Mouse (Mus musculus) forebrain, embryonic 10.5 days (tissue): ENCODE measurements around the gene Gnl2. TPM values are rescaled to one million over a fixed set of nuclear protein-coding genes. Genes with fewer than 3 reads are reported as not detected.

Experiments
- DNase-seq: peaks from one replicate; pipeline ENCODE4 v3.0.0-alpha.2; 2017; ENCODE audit warnings: low spot score; ENCODE audit errors: extremely low spot score
- H3K27ac ChIP-seq: fragments of 300-500 bp; sonication (generic); 2 replicates; pipeline ENCODE4 v1.5.1; 2016; ENCODE audit warnings: mild to moderate bottlenecking
- H3K27me3 ChIP-seq: fragments of 300-500 bp; sonication (generic); 2 replicates; pipeline ENCODE4 v1.6.1; 2016; ENCODE audit warnings: mild to moderate bottlenecking; ENCODE audit not compliant: poor library complexity, severe bottlenecking
- H3K36me3 ChIP-seq: fragments of 300-500 bp; sonication (generic); replicated peaks from 2 replicates; pipeline ENCODE4 v1.6.1; 2016; ENCODE audit warnings: mild to moderate bottlenecking, moderate library complexity
- H3K4me1 ChIP-seq: fragments of 300-500 bp; sonication (generic); 2 replicates; pipeline ENCODE4 v1.6.1; 2016
- H3K4me3 ChIP-seq: fragments of 300-500 bp; sonication (generic); 2 replicates; pipeline ENCODE4 v1.5.1; 2016; ENCODE audit warnings: mild to moderate bottlenecking, moderate library complexity
- H3K9me3 ChIP-seq: fragments of 300-500 bp; sonication (generic); 2 replicates; pipeline ENCODE4 v1.6.1; 2016; ENCODE audit warnings: mild to moderate bottlenecking, moderate library complexity
- WGBS: fragments of 180-500 bp; shearing (Covaris S2); methylation state at CpG from one replicate; pipeline ENCODE4 v1.1.7; 2016; 5-methylcytosine and 5-hydroxymethylcytosine counted together
- polyA plus RNA-seq: library from polyadenylated mRNA; unstranded; fragments of >200 nt; fragmentation: Nextera tagmentation; extraction: Ambion mirVana; gene quantifications from 2 replicates; pipeline ENCODE4 v1.2.1, GENCODE M21; 2016

Gnl2 gene
- polyA plus RNA-seq, 1 experiment from 2014 or later = 99.7 TPM

DNA sequence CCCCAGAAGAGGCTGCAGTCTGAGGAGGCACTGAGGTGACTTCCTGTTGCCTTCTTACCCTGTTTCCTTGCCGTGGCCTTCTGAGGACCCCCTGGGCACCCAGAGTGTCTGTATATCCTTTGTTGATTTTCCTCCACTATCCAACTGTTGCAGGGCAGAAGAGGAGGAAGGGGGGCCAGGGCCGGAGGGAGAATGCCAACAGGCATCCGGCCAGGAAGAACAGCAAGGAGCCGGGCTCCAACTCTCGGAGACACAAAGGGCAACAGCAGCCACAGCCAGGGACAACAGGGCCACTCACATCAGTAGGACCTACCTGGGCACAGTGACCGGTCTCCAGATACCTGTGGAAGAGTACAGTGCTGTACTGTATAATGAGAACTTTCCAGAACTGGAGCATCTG is 8.2 kb upstream of the Gnl2 start:
- no peak for DNase-seq
- Histone ChIP-seq H3K27me3 (peaks cover 49% of the 10 kb centered on the region), H3K36me3 (peaks cover 46% of the 10 kb centered on the region), H3K27ac (0 out of 2 replicates have a peak overlapping the region, but pooled peaks have one; percentile 11), H3K9me3 (no peaks in the 10 kb centered on the region), H3K4me1 (0 out of 2 replicates have a peak, but pooled peaks cover 10% of the 10 kb centered on the region), H3K4me3 (no peak overlapping the region)
- WGBS = 73% methylated on average over 6 of the region's 6 CpGs

DNA sequence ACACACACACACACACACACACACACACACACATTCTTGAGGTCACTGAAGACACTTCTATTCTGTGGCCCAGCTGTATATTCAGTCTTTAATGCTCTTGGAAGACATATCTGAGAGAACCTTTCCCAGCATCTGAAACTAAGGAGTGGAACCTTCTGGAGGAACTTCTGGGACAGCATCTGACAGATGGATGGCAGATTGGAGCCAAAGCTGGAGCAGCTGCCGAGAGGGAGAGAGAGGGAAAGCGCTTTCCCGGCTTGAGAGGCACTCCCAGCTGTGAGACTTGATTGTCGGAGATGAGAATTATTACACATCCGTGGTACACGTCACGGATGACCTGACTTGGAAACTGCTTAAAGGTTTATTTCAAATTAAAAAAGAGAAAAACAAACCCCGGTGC is 7.7 kb upstream of the Gnl2 start:
- Histone ChIP-seq H3K9me3 (no peaks in the 10 kb centered on the region), H3K27me3 (peaks cover 46% of the 10 kb centered on the region), H3K27ac (no peak overlapping the region), H3K4me1 (0 out of 2 replicates have a peak, but pooled peaks cover 10% of the 10 kb centered on the region), H3K36me3 (peaks cover 41% of the 10 kb centered on the region), H3K4me3 (no peak overlapping the region)
- 86% methylated on average over 8 of the region's 8 CpGs for WGBS
- DNase-seq = no peak

DNA sequence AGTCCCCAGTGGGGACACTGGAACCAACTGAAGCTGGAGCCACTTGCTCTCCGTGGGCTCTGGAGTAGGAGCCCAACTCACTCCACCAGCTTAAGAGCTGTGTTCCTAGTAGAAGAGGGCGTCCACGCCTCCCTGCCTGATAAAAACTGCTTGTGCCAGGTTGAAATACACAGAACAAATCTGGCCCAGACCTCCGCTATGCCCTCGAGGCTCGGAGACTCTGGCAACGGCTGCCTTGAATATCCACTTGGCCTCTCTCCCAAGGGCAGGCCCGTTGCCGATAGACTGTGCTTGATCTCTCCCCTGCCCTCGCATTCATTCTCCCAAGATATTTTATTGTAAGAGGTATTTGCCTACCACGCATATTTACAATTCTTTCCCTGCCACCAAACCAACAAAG is 1.0 kb downstream of the Gnl2 start:
- no peak overlapping the region for H3K27ac ChIP-seq
- no peak overlapping the region for H3K4me3 ChIP-seq
- H3K9me3 ChIP-seq = no peaks in the 10 kb centered on the region
- peaks cover 4% of the 10 kb centered on the region; the same call in 1 of the 2 replicates for H3K27me3 ChIP-seq
- WGBS = 82% methylated on average over 11 of the region's 11 CpGs
- peaks cover 7% of the 10 kb centered on the region; the same call in 1 of the 2 replicates for H3K4me1 ChIP-seq
- no peak for DNase-seq
- H3K36me3 ChIP-seq = no peaks in the 10 kb centered on the region

DNA sequence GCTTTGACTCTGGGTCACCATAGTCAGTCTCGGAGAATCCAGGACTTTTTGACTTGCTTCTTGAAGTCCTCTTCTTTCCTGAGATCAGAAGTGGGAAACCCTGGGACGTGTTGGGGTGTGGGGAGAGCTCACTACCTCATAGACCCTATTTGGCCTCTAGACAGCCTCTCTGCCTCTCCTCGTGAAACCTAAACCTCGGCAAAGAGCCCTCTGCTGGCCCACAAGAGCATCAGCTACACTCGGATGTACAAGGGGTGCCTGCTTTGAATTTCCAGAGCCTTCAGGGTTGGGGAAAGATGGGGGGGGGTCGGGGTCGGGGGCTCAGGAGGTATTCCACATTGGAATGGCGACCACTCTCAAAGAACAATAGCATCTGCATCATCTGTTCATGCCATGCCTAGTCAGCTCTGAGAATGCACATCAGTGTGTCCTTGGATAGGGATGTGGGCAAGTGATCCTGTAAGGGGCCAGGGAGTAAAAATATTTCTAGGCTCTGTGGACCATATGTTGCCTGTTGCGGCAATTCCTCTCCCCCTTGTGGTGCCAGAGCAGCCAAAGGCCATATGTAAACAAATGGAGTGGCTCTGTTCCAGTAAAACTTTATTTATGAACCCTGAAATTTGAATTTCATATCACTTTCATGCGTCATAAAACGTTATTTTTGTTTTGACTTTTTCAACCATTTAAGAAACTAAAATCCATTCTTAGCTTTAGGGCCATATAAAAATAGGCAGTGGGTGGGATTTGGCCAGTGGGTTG is 4.6 kb downstream of the Gnl2 start:
- Histone ChIP-seq H3K4me3 (no peak overlapping the region), H3K9me3 (no peaks in the 10 kb centered on the region), H3K27me3 (peaks cover 8% of the 10 kb centered on the region), H3K27ac (no peak overlapping the region), H3K36me3 (no peaks in the 10 kb centered on the region), H3K4me1 (peaks cover 7% of the 10 kb centered on the region; the same call in 1 of the 2 replicates)
- WGBS = 37% methylated on average over 11 of the region's 11 CpGs
- DNase-seq = no peak

GRCm38 (mm10) chr4:125029891-125030614 is 13.7 kb downstream of the Gnl2 start:
- under 1% methylated on average over 50 of the region's 50 CpGs for WGBS

DNA sequence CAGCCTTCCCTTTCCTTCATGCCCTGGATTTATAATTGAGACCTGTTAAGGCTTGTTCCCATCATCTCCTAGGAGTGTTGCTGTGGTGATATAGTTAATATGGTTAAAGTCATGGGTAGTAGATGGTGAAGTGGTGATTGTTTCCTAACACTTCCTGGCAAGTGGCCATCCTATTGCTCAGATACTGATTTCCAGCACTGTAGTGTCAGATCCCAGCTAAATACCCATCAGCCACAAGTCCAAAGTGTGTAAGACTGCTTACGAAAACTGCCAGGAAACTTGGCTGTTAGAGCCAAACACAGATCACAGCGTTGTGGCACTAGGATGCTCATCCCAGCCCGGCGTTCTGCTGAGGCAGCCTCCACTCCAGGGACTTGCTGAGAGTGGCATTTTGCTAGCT is 18.0 kb downstream of the Gnl2 start:
- H3K27me3 ChIP-seq = no peaks in the 10 kb centered on the region
- H3K9me3 ChIP-seq = no peaks in the 10 kb centered on the region
- no peak for DNase-seq
- H3K36me3 ChIP-seq = peaks cover 79% of the 10 kb centered on the region
- no peak overlapping the region for H3K4me3 ChIP-seq
- peaks cover 19% of the 10 kb centered on the region for H3K4me1 ChIP-seq
- no peak overlapping the region for H3K27ac ChIP-seq
- 94% methylated on average over 4 of the region's 4 CpGs for WGBS

More at GRCm38 (mm10) chr4:125029891-125030614, 13.7 kb downstream of the Gnl2 start:
- Histone ChIP-seq H3K36me3 (peaks cover 37% of the 10 kb centered on the region), H3K9me3 (no peaks in the 10 kb centered on the region), H3K4me3 (peak overlapping the region; percentile 90), H3K27me3 (peaks cover 5% of the 10 kb centered on the region; the same call in 1 of the 2 replicates), H3K27ac (peak overlapping the region; percentile 88), H3K4me1 (peaks cover 21% of the 10 kb centered on the region)
- peak; percentile 97 for DNase-seq

- Histone ChIP-seq H3K27me3 (no peaks in the 10 kb centered on the region), H3K36me3 (peaks cover 99% of the 10 kb centered on the region), H3K9me3 (no peaks in the 10 kb centered on the region), H3K4me1 (no peaks in the 10 kb centered on the region), H3K4me3 (no peak overlapping the region), H3K27ac (no peak overlapping the region)
- DNase-seq = no peak
- 91% methylated on average over 7 of the region's 7 CpGs for WGBS
Measured at GRCm38 (mm10) chr4:125044454-125044853, 28.1 kb downstream of the Gnl2 start.

DNA sequence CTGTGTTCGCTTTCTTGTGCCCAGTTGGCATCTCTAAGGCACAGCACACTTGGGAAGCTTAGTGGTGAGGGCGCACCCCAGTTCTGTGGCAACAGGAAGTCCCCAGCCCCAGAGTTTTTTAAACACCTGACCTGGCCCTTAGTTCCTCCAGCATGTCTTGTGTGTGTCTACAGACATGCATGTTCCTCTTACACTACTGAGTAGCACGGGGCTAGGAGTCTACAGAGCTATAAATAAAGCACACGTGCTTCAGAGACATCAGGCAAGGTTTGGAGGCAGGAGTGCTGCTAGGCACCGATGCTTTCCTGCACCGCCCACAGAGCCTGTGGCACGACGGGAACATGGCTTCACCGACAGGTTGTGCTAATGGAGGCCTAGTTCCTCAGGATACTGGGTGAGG is 39.0 kb downstream of the Gnl2 start:
- 93% methylated on average over 9 of the region's 9 CpGs for WGBS
- no peak for DNase-seq
- H3K4me1 ChIP-seq = peaks cover 30% of the 10 kb centered on the region
- no peaks in the 10 kb centered on the region for H3K9me3 ChIP-seq
- H3K4me3 ChIP-seq = no peak overlapping the region
- no peak overlapping the region for H3K27ac ChIP-seq
- H3K27me3 ChIP-seq = no peaks in the 10 kb centered on the region
- peaks cover 59% of the 10 kb centered on the region for H3K36me3 ChIP-seq

- H3K36me3 ChIP-seq = peaks cover 49% of the 10 kb centered on the region
- H3K27me3 ChIP-seq = no peaks in the 10 kb centered on the region
- 69% methylated on average over 4 of the region's 4 CpGs for whole genome bisulfite sequencing
- DNase-seq = no peak
- no peaks in the 10 kb centered on the region for H3K9me3 ChIP-seq
- peaks cover 30% of the 10 kb centered on the region for H3K4me1 ChIP-seq
- H3K4me3 ChIP-seq = no peak overlapping the region
- no peak overlapping the region for H3K27ac ChIP-seq
Measured at GRCm38 (mm10) chr4:125056476-125056875, 40.1 kb downstream of the Gnl2 start.

GRCm38 (mm10) chr4:125057273-125057672 is 40.9 kb downstream of the Gnl2 start:
- no peaks in the 10 kb centered on the region for H3K27me3 ChIP-seq
- H3K27ac ChIP-seq = 0 out of 2 replicates have a peak overlapping the region, but pooled peaks have one; percentile 1
- WGBS = 57% methylated on average over 3 of the region's 3 CpGs
- peaks cover 41% of the 10 kb centered on the region for H3K36me3 ChIP-seq
- peaks cover 30% of the 10 kb centered on the region for H3K4me1 ChIP-seq
- no peak for DNase-seq
- H3K4me3 ChIP-seq = no peak overlapping the region
- no peaks in the 10 kb centered on the region for H3K9me3 ChIP-seq

DNA sequence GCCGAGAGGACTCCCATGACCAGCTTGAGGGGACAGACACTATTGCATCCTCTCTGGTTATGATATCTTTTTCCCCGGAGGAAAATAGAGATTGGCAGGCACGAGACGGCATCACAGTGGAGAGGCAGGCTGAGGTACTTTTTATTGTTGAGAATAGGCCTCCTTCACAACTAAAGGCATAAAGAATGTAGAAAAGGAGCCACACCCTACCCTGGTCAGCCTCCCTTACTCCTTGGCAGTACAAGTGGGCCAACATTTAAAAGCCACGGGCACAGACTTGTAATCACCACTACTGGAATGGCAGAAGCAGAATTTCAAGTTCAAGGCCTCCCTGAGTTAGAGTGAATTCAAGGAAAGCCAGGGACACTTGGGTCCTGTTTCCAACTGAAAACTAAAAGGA is 41.6 kb downstream of the Gnl2 start:
- Histone ChIP-seq H3K27me3 (no peaks in the 10 kb centered on the region), H3K27ac (0 out of 2 replicates have a peak overlapping the region, but pooled peaks have one; percentile 1), H3K9me3 (no peaks in the 10 kb centered on the region), H3K4me1 (peaks cover 30% of the 10 kb centered on the region), H3K4me3 (no peak overlapping the region), H3K36me3 (peaks cover 33% of the 10 kb centered on the region)
- WGBS = 63% methylated on average over 5 of the region's 5 CpGs
- no peak for DNase-seq

DNA sequence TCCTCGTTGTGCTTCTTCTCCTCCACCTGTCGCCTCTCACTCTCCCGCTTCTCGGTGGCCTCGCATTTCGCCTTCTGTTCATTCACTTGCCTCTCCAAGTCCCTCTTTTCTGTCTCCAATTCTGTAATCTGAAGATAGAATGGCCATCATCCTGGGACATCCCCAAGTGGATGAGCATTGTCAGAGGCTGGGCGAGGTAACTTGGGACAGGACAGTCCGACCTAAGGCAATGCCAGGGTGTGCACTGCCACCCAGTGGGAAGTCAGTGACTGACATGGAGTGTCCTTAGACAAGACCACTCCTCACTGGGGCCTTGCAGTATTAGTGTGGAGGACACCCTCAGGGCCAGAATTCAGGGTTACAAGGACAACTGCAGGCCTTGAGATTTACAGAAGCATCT is 42.6 kb downstream of the Gnl2 start:
- H3K27me3 ChIP-seq = no peaks in the 10 kb centered on the region
- peak overlapping the region; percentile 40; the same call in 1 of the 2 replicates for H3K27ac ChIP-seq
- H3K9me3 ChIP-seq = no peaks in the 10 kb centered on the region
- H3K36me3 ChIP-seq = peaks cover 23% of the 10 kb centered on the region
- DNase-seq = peak; percentile 72
- peaks cover 30% of the 10 kb centered on the region for H3K4me1 ChIP-seq
- 2% methylated on average over 8 of the region's 8 CpGs for WGBS
- H3K4me3 ChIP-seq = peak overlapping the region; percentile 41

DNA sequence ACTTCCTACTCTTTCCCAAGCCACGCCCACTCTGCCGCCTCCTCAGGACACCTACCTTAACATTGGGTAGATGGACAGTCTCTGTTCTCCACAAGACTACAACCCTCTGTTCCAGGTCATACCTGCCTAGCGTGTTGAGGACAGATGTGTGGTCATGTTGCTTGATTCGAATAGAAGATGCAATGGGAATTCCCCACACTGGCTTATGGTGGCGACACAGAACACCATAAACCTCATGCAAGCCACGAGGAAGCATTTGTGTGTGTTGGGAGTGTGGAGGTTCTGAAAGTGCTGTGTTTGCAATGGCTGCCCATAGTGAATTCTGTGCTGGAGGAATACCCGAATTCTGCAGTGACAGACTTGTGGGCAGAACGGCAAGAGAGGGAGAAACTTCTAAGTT is 47.4 kb downstream of the Gnl2 start:
- H3K9me3 ChIP-seq = no peaks in the 10 kb centered on the region
- H3K4me1 ChIP-seq = peaks cover 33% of the 10 kb centered on the region
- no peak overlapping the region for H3K4me3 ChIP-seq
- H3K27me3 ChIP-seq = no peaks in the 10 kb centered on the region; the same call in 1 of the 2 replicates
- H3K36me3 ChIP-seq = peaks cover 9% of the 10 kb centered on the region
- no peak for DNase-seq
- WGBS = 76% methylated on average over 8 of the region's 8 CpGs
- no peak overlapping the region for H3K27ac ChIP-seq
